Mouse (Mus musculus): ENCODE measurements around the gene Pecr.
A peak's percentile ranks its signal among the peaks of the same experiment; 100 is the strongest.

Gene Pecr

GRCm38 (mm10) chr1:72283992-72284485 is at the start of gene Pecr, which contains the start of gene Tmem169:
Gene Pecr (minus strand): TSS chr1:72284314.
Gene Tmem169 (plus strand): TSS chr1:72284369.
- DNase-seq (ENCODE audit: low spot score): peak; percentile 91

GRCm38 (mm10) chr1:72326162-72326821 is 42.2 kb upstream of the Pecr start:
- no peak for DNase-seq (ENCODE audit: low spot score)

- no peak for DNase-seq (ENCODE audit: low spot score)
Measured at GRCm38 (mm10) chr1:72323248-72323647, 39.1 kb upstream of the Pecr start.

- no peak for DNase-seq (ENCODE audit: low spot score)
Measured at GRCm38 (mm10) chr1:72320759-72321158, 36.6 kb upstream of the Pecr start.

GRCm38 (mm10) chr1:72316901-72317300 is 32.8 kb upstream of the Pecr start:
- no peak for DNase-seq (ENCODE audit: low spot score)

- no peak for DNase-seq (ENCODE audit: low spot score)
Measured at GRCm38 (mm10) chr1:72316409-72316808, 32.3 kb upstream of the Pecr start.

- DNase-seq (ENCODE audit: low spot score): no peak
Measured at GRCm38 (mm10) chr1:72315447-72315846, 31.3 kb upstream of the Pecr start.

GRCm38 (mm10) chr1:72313399-72314039 is 29.4 kb upstream of the Pecr start:
- peak; percentile 41 for DNase-seq (ENCODE audit: low spot score)

- no peak for DNase-seq (ENCODE audit: low spot score)
Measured at GRCm38 (mm10) chr1:72312701-72313398, 28.7 kb upstream of the Pecr start.

GRCm38 (mm10) chr1:72309744-72310424 is 25.8 kb upstream of the Pecr start:
- no peak for DNase-seq (ENCODE audit: low spot score)

- DNase-seq (ENCODE audit: low spot score): no peak
Measured at GRCm38 (mm10) chr1:72308919-72309318, 24.8 kb upstream of the Pecr start.

GRCm38 (mm10) chr1:72307317-72307798 is 23.2 kb upstream of the Pecr start, which contains the start of gene Xrcc5:
Gene Xrcc5 (plus strand): TSS chr1:72307421.
- DNase-seq (ENCODE audit: low spot score): peak; percentile 89

- DNase-seq (ENCODE audit: low spot score): peak; percentile 24
Measured at GRCm38 (mm10) chr1:72306679-72307181, 22.6 kb upstream of the Pecr start.

GRCm38 (mm10) chr1:72306241-72306640 is 22.1 kb upstream of the Pecr start:
- DNase-seq (ENCODE audit: low spot score): no peak

- no peak for DNase-seq (ENCODE audit: low spot score)
Measured at GRCm38 (mm10) chr1:72301845-72302244, 17.7 kb upstream of the Pecr start.

- no peak for DNase-seq (ENCODE audit: low spot score)
Measured at GRCm38 (mm10) chr1:72295746-72296145, 11.6 kb upstream of the Pecr start.

GRCm38 (mm10) chr1:72293869-72294663 is 10.0 kb upstream of the Pecr start:
- DNase-seq (ENCODE audit: low spot score): no peak

GRCm38 (mm10) chr1:72291925-72292324 is 7.8 kb upstream of the Pecr start:
- no peak for DNase-seq (ENCODE audit: low spot score)

GRCm38 (mm10) chr1:72291421-72291820 is 7.3 kb upstream of the Pecr start:
- DNase-seq (ENCODE audit: low spot score): no peak

- DNase-seq (ENCODE audit: low spot score): no peak
Measured at GRCm38 (mm10) chr1:72290896-72291295, 6.8 kb upstream of the Pecr start.

GRCm38 (mm10) chr1:72288527-72289150 is 4.5 kb upstream of the Pecr start:
- DNase-seq (ENCODE audit: low spot score): no peak

Data from left cerebral cortex, adult 11 months (tissue).